Mouse (Mus musculus) neutrophil, adult 5-6 weeks (primary cell): ENCODE measurements around the gene Fbxo17. TPM values are rescaled to one million over a fixed set of nuclear protein-coding genes. Genes with fewer than 3 reads are reported as not detected.
"Not testable (repeated sequence)": the region's sequence is repeated elsewhere in the genome, so short reads cannot be mapped to it uniquely, and the experiment has no call there.

ENCODE experiments used
- ATAC-seq: fragments of 151-379, 151-347 bp; 2 replicates; pipeline ENCODE4 v1.8.0; 2017; ENCODE audit warnings: mild to moderate bottlenecking, moderate TSS enrichment; ENCODE audit not compliant: insufficient number of reproducible peaks, poor library complexity, low FRiP score, severe bottlenecking; ENCODE audit errors: extremely low read depth
- total RNA-seq: library from RNA; stranded (forward); fragments of 200-1000 nt; gene quantifications from 2 replicates; pipeline ENCODE4 v1.2.3, GENCODE M21; 2017

The Fbxo17 gene
- 0.61 and 0.81 TPM in 2 replicates for total RNA-seq

- peak; percentile 36; the same call in 1 of the 2 replicates for ATAC-seq
Observed at GRCm38 (mm10) chr7:28716590-28717281, at the start of gene Fbxo17. Gene Fbxo17, plus strand, starts transcription at chr7:28716804.

GRCm38 (mm10) chr7:28671172-28671571, 45.4 kb upstream of the Fbxo17 start:
- ATAC-seq = no peak

- no peak for ATAC-seq
Observed at GRCm38 (mm10) chr7:28672276-28672675, 44.3 kb upstream of the Fbxo17 start.

GRCm38 (mm10) chr7:28672786-28673185, 43.8 kb upstream of the Fbxo17 start:
- not testable (repeated sequence) for ATAC-seq

- no peak for ATAC-seq
Observed at GRCm38 (mm10) chr7:28674994-28675393, 41.6 kb upstream of the Fbxo17 start.

GRCm38 (mm10) chr7:28675746-28676145, 40.9 kb upstream of the Fbxo17 start:
- ATAC-seq = no peak

GRCm38 (mm10) chr7:28676811-28677541, 39.6 kb upstream of the Fbxo17 start:
- peak; percentile 1; the same call in 1 of the 2 replicates for ATAC-seq

GRCm38 (mm10) chr7:28677624-28678023, 39.0 kb upstream of the Fbxo17 start:
- ATAC-seq = no peak

GRCm38 (mm10) chr7:28691075-28691474, 25.5 kb upstream of the Fbxo17 start:
- ATAC-seq = no peak

- no peak for ATAC-seq
Observed at GRCm38 (mm10) chr7:28692545-28693320, 23.9 kb upstream of the Fbxo17 start, which contains the start of gene Fbxo27. Gene Fbxo27, plus strand, starts transcription at chr7:28692849.

- peak; percentile 84 for ATAC-seq
Observed at GRCm38 (mm10) chr7:28693321-28693966, 23.2 kb upstream of the Fbxo17 start.

GRCm38 (mm10) chr7:28694423-28694822, 22.2 kb upstream of the Fbxo17 start:
- ATAC-seq = no peak

GRCm38 (mm10) chr7:28694966-28695511, 21.6 kb upstream of the Fbxo17 start:
- ATAC-seq = no peak

GRCm38 (mm10) chr7:28697277-28697676, 19.3 kb upstream of the Fbxo17 start:
- ATAC-seq = no peak

GRCm38 (mm10) chr7:28700269-28700668, 16.3 kb upstream of the Fbxo17 start:
- no peak for ATAC-seq

- not testable (repeated sequence) for ATAC-seq
Observed at GRCm38 (mm10) chr7:28701306-28701705, 15.3 kb upstream of the Fbxo17 start.

GRCm38 (mm10) chr7:28702601-28703143, 13.9 kb upstream of the Fbxo17 start:
- 0 out of 2 replicates have a peak, but pooled peaks have one; percentile 44 for ATAC-seq

GRCm38 (mm10) chr7:28709454-28709853, 7.2 kb upstream of the Fbxo17 start:
- 0 out of 2 replicates have a peak, but pooled peaks have one; percentile 19 for ATAC-seq
